ENCODE assay signal across 9 mouse cellular contexts in the genomic region with DNA sequence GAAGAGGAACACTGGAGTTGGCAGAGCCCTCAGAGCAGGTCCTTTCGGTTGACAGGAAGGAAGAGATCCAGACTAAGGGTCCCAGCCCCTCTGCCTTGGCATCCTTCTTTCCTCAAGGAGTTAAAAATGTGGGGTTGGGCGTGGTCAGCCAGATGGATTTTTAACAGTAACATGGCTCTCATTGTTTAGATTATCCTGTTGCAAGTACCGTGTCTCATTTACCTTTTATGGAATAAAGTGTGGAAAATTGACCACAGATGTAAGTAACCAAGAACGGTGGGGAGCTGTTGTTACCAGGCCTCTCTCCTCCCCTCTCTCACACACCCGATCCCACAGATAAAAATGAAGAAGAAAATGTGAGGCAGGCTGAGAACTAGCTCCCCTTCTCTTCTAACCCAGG.
DNase-seq lines count a peak whose midpoint lies in the region; ATAC-seq lines count a peak whose summit lies in the region.
"Had no signal": no experiment of that assay in that cellular context is flagged by ENCODE, and none has a peak within 500 bp of the region (broad histone marks: within the 10 kb centered on the region; RNA-seq: fewer than 3 reads in every experiment).

No protein-coding gene starts in this region.

- H3K9ac ChIP-seq in kidney, embryonic 16.5 days (replicated peaks; ENCODE audit: low read length), result no peak overlapping the region
- H3K9ac ChIP-seq in embryonic facial prominence, embryonic 12.5 days, result 0 out of 2 replicates have a peak overlapping the region, but pooled peaks have one; percentile 12
- no peak overlapping the region for H3K9ac ChIP-seq in hindbrain, embryonic 16.5 days (ENCODE audit: low read depth, low read length)
- no peak overlapping the region for H3K9ac ChIP-seq in neural tube, embryonic 12.5 days

- peak overlapping the region; percentile 72 for H3K27ac ChIP-seq in kidney, embryonic 16.5 days (ENCODE audit: low read length)
- peak overlapping the region; percentile 95 for H3K27ac ChIP-seq in embryonic facial prominence, embryonic 12.5 days
- peak overlapping the region; percentile 31; the same call in 1 of the 2 replicates for H3K27ac ChIP-seq in hindbrain, embryonic 16.5 days (ENCODE audit: low read depth, low read length)
- peak overlapping the region; percentile 42; the same call in 1 of the 2 replicates for H3K27ac ChIP-seq in neural tube, embryonic 12.5 days

- DNase-seq in kidney, postnatal 25 days, result no peak
- no peak for DNase-seq in adrenal gland, postnatal 4 days (ENCODE audit: low spot score in 2 of 2)
- no peak for DNase-seq in MN1 (ENCODE audit: low spot score)
- DNase-seq: lung, adult 2 months had no signal

- WGBS in kidney, embryonic 16.5 days, result 31% methylated on average over 5 of the region's 5 CpGs
- 18% methylated on average over 5 of the region's 5 CpGs for WGBS in embryonic facial prominence, embryonic 12.5 days
- WGBS in hindbrain, embryonic 16.5 days, result 34% methylated on average over 5 of the region's 5 CpGs
- WGBS in neural tube, embryonic 12.5 days, result 19% methylated on average over 5 of the region's 5 CpGs

- no peak for ATAC-seq in kidney, embryonic 16.5 days (ENCODE audit: low FRiP score, low TSS enrichment)
- peak; percentile 38; the same call in 1 of the 2 replicates for ATAC-seq in embryonic facial prominence, embryonic 12.5 days (ENCODE audit: insufficient number of reproducible peaks, insufficient read depth, low FRiP score, low TSS enrichment)
- ATAC-seq in hindbrain, embryonic 16.5 days, result 0 out of 2 replicates have a peak, but pooled peaks have one; percentile 35
- ATAC-seq in neural tube, embryonic 12.5 days (ENCODE audit: low FRiP score, low read depth), result 0 out of 2 replicates have a peak, but pooled peaks have one; percentile 15
- ATAC-seq in inflammation-experienced regulatory T-cells, adult 6 months, result no peak

- no peak overlapping the region for H3K4me3 ChIP-seq in kidney, embryonic 16.5 days (ENCODE audit: low read length)
- no peak overlapping the region for H3K4me3 ChIP-seq in embryonic facial prominence, embryonic 12.5 days
- no peak overlapping the region for H3K4me3 ChIP-seq in hindbrain, embryonic 16.5 days (ENCODE audit: low read length)
- no peak overlapping the region for H3K4me3 ChIP-seq in neural tube, embryonic 12.5 days

- H3K9me3 ChIP-seq in kidney, embryonic 16.5 days (ENCODE audit: low read length), result no peaks in the 10 kb centered on the region
- H3K9me3 ChIP-seq in embryonic facial prominence, embryonic 12.5 days, result no peaks in the 10 kb centered on the region
- no peaks in the 10 kb centered on the region for H3K9me3 ChIP-seq in hindbrain, embryonic 16.5 days (ENCODE audit: control insufficient read depth, low read length)
- H3K9me3 ChIP-seq in neural tube, embryonic 12.5 days, result no peaks in the 10 kb centered on the region

- H3K4me1 ChIP-seq in kidney, embryonic 16.5 days (ENCODE audit: insufficient read depth, low read length), result peaks cover 61% of the 10 kb centered on the region
- peaks cover 58% of the 10 kb centered on the region for H3K4me1 ChIP-seq in embryonic facial prominence, embryonic 12.5 days
- H3K4me1 ChIP-seq in hindbrain, embryonic 16.5 days (ENCODE audit: control insufficient read depth, insufficient read depth, low read depth, low read length), result peaks cover 12% of the 10 kb centered on the region
- H3K4me1 ChIP-seq in neural tube, embryonic 12.5 days, result peaks cover 52% of the 10 kb centered on the region

- no peaks in the 10 kb centered on the region for H3K36me3 ChIP-seq in kidney, embryonic 16.5 days (ENCODE audit: insufficient read depth, low read length)
- H3K36me3 ChIP-seq in embryonic facial prominence, embryonic 12.5 days, result no peaks in the 10 kb centered on the region
- H3K36me3 ChIP-seq in hindbrain, embryonic 16.5 days (ENCODE audit: control insufficient read depth, insufficient read depth, low read length), result no peaks in the 10 kb centered on the region
- H3K36me3 ChIP-seq in neural tube, embryonic 12.5 days, result no peaks in the 10 kb centered on the region

- no peaks in the 10 kb centered on the region for H3K27me3 ChIP-seq in kidney, embryonic 16.5 days (ENCODE audit: insufficient read depth, low read length)
- H3K27me3 ChIP-seq in embryonic facial prominence, embryonic 12.5 days, result no peaks in the 10 kb centered on the region
- no peaks in the 10 kb centered on the region for H3K27me3 ChIP-seq in hindbrain, embryonic 16.5 days (replicated peaks; ENCODE audit: control insufficient read depth, insufficient read depth, low read length)
- H3K27me3 ChIP-seq in neural tube, embryonic 12.5 days (replicated peaks), result no peaks in the 10 kb centered on the region; the same call in 1 of the 2 replicates

- no peak overlapping the region for H3K4me2 ChIP-seq in kidney, embryonic 16.5 days (replicated peaks; ENCODE audit: low read depth, low read length)
- 0 out of 2 replicates have a peak overlapping the region, but pooled peaks have one; percentile 10 for H3K4me2 ChIP-seq in embryonic facial prominence, embryonic 12.5 days (replicated peaks)
- peak overlapping the region; percentile 41; the same call in 1 of the 2 replicates for H3K4me2 ChIP-seq in hindbrain, embryonic 16.5 days (ENCODE audit: low read length)
- H3K4me2 ChIP-seq in neural tube, embryonic 12.5 days (replicated peaks), result peak overlapping the region; percentile 37

Comparison
In these comparisons a context has a peak if more than half of its experiments do, and no peak if none do; other contexts are left out.
1. ATAC-seq: peak in embryonic facial prominence, embryonic 12.5 days (single experiment), hindbrain, embryonic 16.5 days (single experiment) and neural tube, embryonic 12.5 days (single experiment); none in kidney, embryonic 16.5 days (single experiment) and inflammation-experienced regulatory T-cells, adult 6 months (single experiment).
2. H3K27ac ChIP-seq: peak in every context shown above with its lines; median percentile 95 in embryonic facial prominence, embryonic 12.5 days; 72 in kidney, embryonic 16.5 days; 42 in neural tube, embryonic 12.5 days; 31 in hindbrain, embryonic 16.5 days.